Mouse (Mus musculus) heart, adult 2 months (tissue): ENCODE results near the gene Tub. TPM values are rescaled to one million over a fixed set of nuclear protein-coding genes. Genes with fewer than 3 reads are reported as not detected.
A peak's percentile ranks its signal among the peaks of the same experiment; 100 is the strongest.

ENCODE experiments used
- DNase-seq, 2 experiments: peaks; one replicate each; pipeline ENCODE4 v3.0.0; 2021
- H3K27ac ChIP-seq: fragments of 200-600 bp; 2 replicates; pipeline ENCODE4 v1.8.1; 2022
- H3K27me3 ChIP-seq: fragments of 200-500 bp; 2 replicates; pipeline ENCODE4 v1.6.1; 2012; ENCODE audit warnings: mild to moderate bottlenecking, low read length, inconsistent platforms, mixed read lengths; ENCODE audit not compliant: control insufficient read depth, insufficient read depth
- H3K36me3 ChIP-seq: fragments of 200-500 bp; 2 replicates; pipeline ENCODE4 v1.6.1; 2012; ENCODE audit warnings: low read length, inconsistent platforms; ENCODE audit not compliant: control insufficient read depth, insufficient read depth
- H3K4me1 ChIP-seq: fragments of 200-500 bp; 2 replicates; pipeline ENCODE4 v1.6.1; 2011; ENCODE audit warnings: low read length; ENCODE audit not compliant: control insufficient read depth, insufficient read depth
- H3K4me3 ChIP-seq: fragments of 200-600 bp; 2 replicates; pipeline ENCODE4 v1.8.1; 2022
- H3K79me2 ChIP-seq: fragments of 200-500 bp; replicated peaks from 2 replicates; pipeline ENCODE4 v1.6.1; 2012; ENCODE audit warnings: mild to moderate bottlenecking, inconsistent platforms, low read length, moderate library complexity, mixed read lengths; ENCODE audit not compliant: control insufficient read depth, insufficient read depth
- H3K9ac ChIP-seq: fragments of 200-500 bp; 2 replicates; pipeline ENCODE4 v1.6.1; 2012; ENCODE audit warnings: low read depth, mild to moderate bottlenecking, control low read depth, inconsistent platforms, low read length, mixed read lengths
- CTCF ChIP-seq: fragments of 200-600 bp; IDR thresholded peaks from 2 replicates; pipeline ENCODE4 v1.8.1; 2022; ENCODE audit warnings: antibody characterized with exemption, mild to moderate bottlenecking, moderate library complexity
- EP300 ChIP-seq: fragments of 200-500 bp; IDR thresholded peaks from 2 replicates; pipeline ENCODE4 v1.6.1; 2011; ENCODE audit warnings: low read depth, low read length, control low read depth; ENCODE audit not compliant: insufficient read depth
- POLR2A ChIP-seq: fragments of 200-500 bp; IDR thresholded peaks from 2 replicates; pipeline ENCODE4 v1.6.1; 2011; ENCODE audit warnings: mild to moderate bottlenecking, low read depth, low read length, control low read depth; ENCODE audit not compliant: insufficient read depth
- WGBS: fragments of 180-500 bp; shearing (Covaris S2); methylation state at CpG from one replicate; pipeline ENCODE4 v1.1.7; 2018; 5-methylcytosine and 5-hydroxymethylcytosine counted together
- intact Hi-C: fragments of 180-260 bp; cut with DNase I; formaldehyde crosslinking; loops from one replicate; pipeline ENCODE4 v1.15.1; 2025
- polyA plus RNA-seq: library from polyadenylated mRNA; depleted of rRNA; stranded (reverse); fragments of >200 nt; gene quantifications from 2 replicates; pipeline ENCODE4 v1.2.3, GENCODE M21; 2012
- total RNA-seq, 2 experiments: library from RNA; stranded (reverse); gene quantifications; 2 replicates each; pipeline ENCODE4 v1.2.3; 2021

Tub gene
- total and polyA plus RNA-seq, 3 experiments = 0.26 to 0.52 (median 0.45) TPM

- Histone ChIP-seq H3K4me3 (no peak overlapping the region), H3K27ac (no peak overlapping the region), H3K9ac (no peak overlapping the region), H3K27me3 (peaks cover 3% of the 10 kb centered on the region; the same call in 1 of the 2 replicates), H3K36me3 (no peaks in the 10 kb centered on the region), H3K79me2 (no peaks in the 10 kb centered on the region), H3K4me1 (no peaks in the 10 kb centered on the region)
- intact Hi-C loops = no loop called here
- no peak for DNase-seq
- no peak for TF ChIP-seq POLR2A
- TF ChIP-seq CTCF = no peak
- no peak for TF ChIP-seq EP300
- WGBS = 89% methylated on average over 1 of the region's 1 CpGs
Observed at GRCm38 (mm10) chr7:109009260-109009659, 59.1 kb downstream of the Tub start.

- peak overlapping the region; percentile 20; the same call in 1 of the 2 replicates for H3K4me3 ChIP-seq
- H3K36me3 ChIP-seq = no peaks in the 10 kb centered on the region
- intact Hi-C loops = no loop called here
- DNase-seq = no peak
- no peak overlapping the region for H3K9ac ChIP-seq
- H3K27me3 ChIP-seq = peaks cover 3% of the 10 kb centered on the region; the same call in 1 of the 2 replicates
- TF ChIP-seq CTCF (no peak), POLR2A (no peak), EP300 (no peak)
- 3% methylated on average over 74 of the region's 82 CpGs for WGBS
- H3K4me1 ChIP-seq = no peaks in the 10 kb centered on the region
- no peaks in the 10 kb centered on the region for H3K79me2 ChIP-seq
- H3K27ac ChIP-seq = no peak overlapping the region
Observed at GRCm38 (mm10) chr7:109010720-109011595, 60.8 kb downstream of the Tub start.

DNA sequence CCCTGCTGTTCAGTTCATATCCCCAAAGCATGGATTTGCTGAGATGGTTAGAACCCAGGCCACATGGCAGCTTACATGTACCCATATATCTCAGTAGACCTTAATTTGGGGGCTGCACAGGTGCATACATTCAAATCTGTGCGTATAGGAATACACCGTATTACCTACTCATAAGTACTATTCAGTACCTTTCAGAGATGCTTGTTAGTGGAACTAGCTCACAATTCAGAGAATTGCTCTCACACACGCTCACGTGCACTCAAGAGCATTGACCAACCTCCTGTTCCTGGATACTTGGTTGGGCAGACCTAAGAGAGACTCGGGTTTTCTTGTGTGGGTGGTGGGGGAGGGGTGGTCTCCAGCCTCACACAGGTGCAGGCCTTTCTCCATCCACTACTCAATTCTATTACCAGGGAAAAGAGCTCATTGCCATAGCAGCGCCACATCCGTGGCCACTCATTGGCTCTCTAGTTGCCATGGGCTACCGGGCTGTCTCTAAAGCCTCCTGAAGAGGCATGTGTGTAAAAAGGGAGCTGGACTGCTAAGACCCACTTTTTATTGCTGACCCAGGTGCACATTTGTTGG is 61.5 kb downstream of the Tub start:
- no peak overlapping the region for H3K4me3 ChIP-seq
- WGBS = 52% methylated on average over 8 of the region's 8 CpGs
- H3K27me3 ChIP-seq = peaks cover 3% of the 10 kb centered on the region; the same call in 1 of the 2 replicates

GRCm38 (mm10) chr7:109012575-109012974 is 62.4 kb downstream of the Tub start:
- Histone ChIP-seq H3K27ac (no peak overlapping the region), H3K9ac (no peak overlapping the region), H3K4me3 (no peak overlapping the region), H3K36me3 (no peaks in the 10 kb centered on the region), H3K27me3 (peaks cover 3% of the 10 kb centered on the region; the same call in 1 of the 2 replicates), H3K4me1 (no peaks in the 10 kb centered on the region), H3K79me2 (no peaks in the 10 kb centered on the region)
- DNase-seq = no peak
- TF ChIP-seq POLR2A (no peak), EP300 (no peak), CTCF (no peak)
- 67% methylated on average over 1 of the region's 1 CpGs for WGBS
- intact Hi-C loops = no loop called here

More for the DNA sequence above, 61.5 kb downstream of the Tub start:
- Histone ChIP-seq H3K9ac (no peak overlapping the region), H3K79me2 (no peaks in the 10 kb centered on the region), H3K4me1 (no peaks in the 10 kb centered on the region), H3K36me3 (no peaks in the 10 kb centered on the region), H3K27ac (no peak overlapping the region)
- TF ChIP-seq POLR2A = no peak
- no peak for TF ChIP-seq CTCF
- no peak for TF ChIP-seq EP300
- no peak for DNase-seq
- intact Hi-C loops = no loop called here

DNA sequence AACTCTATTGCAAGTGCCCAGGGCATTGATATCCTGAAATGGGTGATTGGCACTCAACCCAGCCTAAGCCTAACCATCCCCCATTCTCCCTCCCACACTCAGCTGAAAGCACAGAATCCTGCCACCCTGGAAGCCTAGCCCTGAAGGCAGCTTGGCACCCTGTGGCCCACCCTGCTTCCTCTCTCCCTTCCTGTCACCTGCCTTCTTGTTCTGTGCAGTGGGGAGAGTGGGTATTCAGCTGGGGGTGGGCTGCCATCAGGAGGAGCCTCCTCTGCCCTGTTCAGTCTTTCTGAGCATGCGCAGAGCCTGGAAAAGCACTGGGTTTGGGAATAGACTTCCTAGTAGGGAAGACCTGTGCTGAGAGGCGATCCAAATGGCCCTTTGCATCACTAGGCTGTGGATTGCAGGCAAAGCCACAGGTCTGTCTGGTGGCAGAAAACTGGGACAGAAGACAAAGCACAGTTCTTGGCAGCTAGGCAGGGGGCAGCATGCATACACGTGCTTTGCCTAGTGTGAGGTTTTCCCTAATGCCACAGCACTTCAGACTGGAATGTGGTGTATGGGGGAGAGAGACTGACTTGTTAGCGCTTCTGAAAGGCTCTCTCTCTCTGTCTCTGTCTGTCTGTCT is 63.0 kb downstream of the Tub start:
- 43% methylated on average over 4 of the region's 4 CpGs for WGBS
- DNase-seq = no peak
- intact Hi-C loops = no loop called here
- no peak overlapping the region for H3K9ac ChIP-seq
- H3K36me3 ChIP-seq = no peaks in the 10 kb centered on the region
- H3K27ac ChIP-seq = no peak overlapping the region
- TF ChIP-seq EP300 (no peak), CTCF (no peak), POLR2A (no peak)
- peaks cover 3% of the 10 kb centered on the region; the same call in 1 of the 2 replicates for H3K27me3 ChIP-seq
- no peak overlapping the region for H3K4me3 ChIP-seq
- no peaks in the 10 kb centered on the region for H3K79me2 ChIP-seq
- no peaks in the 10 kb centered on the region for H3K4me1 ChIP-seq

GRCm38 (mm10) chr7:109014851-109015250 is 64.7 kb downstream of the Tub start:
- DNase-seq = no peak
- Histone ChIP-seq H3K4me3 (no peak overlapping the region), H3K27me3 (peaks cover 3% of the 10 kb centered on the region; the same call in 1 of the 2 replicates), H3K27ac (no peak overlapping the region), H3K9ac (no peak overlapping the region), H3K79me2 (no peaks in the 10 kb centered on the region), H3K36me3 (no peaks in the 10 kb centered on the region), H3K4me1 (no peaks in the 10 kb centered on the region)
- intact Hi-C loops = no loop called here
- no peak for TF ChIP-seq CTCF
- no peak for TF ChIP-seq POLR2A
- TF ChIP-seq EP300 = no peak
- 63% methylated on average over 7 of the region's 7 CpGs for WGBS
